Mouse (Mus musculus) midbrain, embryonic 13.5 days (tissue): ENCODE results near the gene Thoc7. TPM values are rescaled to one million over a fixed set of nuclear protein-coding genes. Genes with fewer than 3 reads are reported as not detected.
"Not testable (repeated sequence)": the region's sequence is repeated elsewhere in the genome, so short reads cannot be mapped to it uniquely, and the experiment has no call there.

Experiments
- ATAC-seq: fragments of 200-750 bp; cut with Nextera tagmentation; 2 replicates; pipeline ENCODE4 v1.8.0; 2017; ENCODE audit warnings: mild to moderate bottlenecking, moderate TSS enrichment, moderate library complexity
- H3K27ac ChIP-seq: fragments of 300-500 bp; sonication (generic); 2 replicates; pipeline ENCODE4 v1.5.1; 2015; ENCODE audit warnings: inconsistent platforms, mild to moderate bottlenecking, moderate library complexity
- H3K27me3 ChIP-seq: fragments of 300-500 bp; sonication (generic); 2 replicates; pipeline ENCODE4 v1.6.1; 2015; ENCODE audit warnings: mild to moderate bottlenecking, inconsistent platforms
- H3K36me3 ChIP-seq: fragments of 300-500 bp; sonication (generic); 2 replicates; pipeline ENCODE4 v1.6.1; 2015; ENCODE audit warnings: mild to moderate bottlenecking, inconsistent platforms
- H3K4me1 ChIP-seq: fragments of 300-500 bp; sonication (generic); replicated peaks from 2 replicates; pipeline ENCODE4 v1.6.1; 2015; ENCODE audit warnings: inconsistent platforms
- H3K4me2 ChIP-seq: fragments of 300-500 bp; sonication (generic); replicated peaks from 2 replicates; pipeline ENCODE4 v1.6.1; 2015; ENCODE audit warnings: moderate library complexity, mild to moderate bottlenecking, inconsistent platforms
- H3K4me3 ChIP-seq: fragments of 300-500 bp; sonication (generic); replicated peaks from 2 replicates; pipeline ENCODE4 v1.5.1; 2015; ENCODE audit warnings: mild to moderate bottlenecking, inconsistent platforms
- H3K9ac ChIP-seq: fragments of 300-500 bp; sonication (generic); replicated peaks from 2 replicates; pipeline ENCODE4 v1.6.1; 2015; ENCODE audit warnings: mild to moderate bottlenecking, inconsistent platforms
- H3K9me3 ChIP-seq: fragments of 300-500 bp; sonication (generic); 2 replicates; pipeline ENCODE4 v1.6.1; 2016; ENCODE audit warnings: mild to moderate bottlenecking, inconsistent platforms
- WGBS: fragments of 180-500 bp; shearing (Covaris S2); methylation state at CpG from one replicate; pipeline ENCODE4 v1.1.7; 2015; 5-methylcytosine and 5-hydroxymethylcytosine counted together
- polyA plus RNA-seq: library from polyadenylated mRNA; unstranded; fragments of >200 nt; fragmentation: Nextera tagmentation; extraction: Ambion mirVana; gene quantifications from 2 replicates; pipeline ENCODE4 v1.2.1, GENCODE M21; 2015

Gene Thoc7
- polyA plus RNA-seq, 1 experiment from 2014 or later, result 196 TPM

DNA sequence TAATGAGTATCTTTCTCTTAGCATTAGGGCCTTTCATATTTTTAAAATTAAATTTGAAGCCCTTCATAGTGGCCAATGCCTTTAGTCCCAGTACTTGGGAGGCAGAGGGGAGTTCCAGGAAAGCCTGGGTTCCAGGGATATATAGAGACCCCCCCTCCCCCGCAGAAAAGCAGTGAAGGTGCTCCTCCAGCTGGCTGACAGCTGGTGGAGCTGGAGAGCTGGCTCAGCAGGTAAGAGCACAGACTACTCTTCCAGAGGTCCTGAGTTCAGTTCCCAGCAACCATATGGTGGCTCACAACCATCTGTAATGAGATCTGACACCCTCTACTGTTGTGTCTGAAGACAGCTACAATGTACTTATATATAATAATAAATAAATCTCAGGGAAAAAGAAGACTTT lies 6.0 kb upstream of the Thoc7 start:
- Histone ChIP-seq H3K4me2 (no peak overlapping the region), H3K4me1 (no peaks in the 10 kb centered on the region), H3K27ac (no peak overlapping the region), H3K4me3 (no peak overlapping the region), H3K36me3 (no peaks in the 10 kb centered on the region), H3K27me3 (no peaks in the 10 kb centered on the region), H3K9ac (no peak overlapping the region), H3K9me3 (no peaks in the 10 kb centered on the region)
- no peak for ATAC-seq
- WGBS, result 48% methylated on average over 1 of the region's 1 CpGs

DNA sequence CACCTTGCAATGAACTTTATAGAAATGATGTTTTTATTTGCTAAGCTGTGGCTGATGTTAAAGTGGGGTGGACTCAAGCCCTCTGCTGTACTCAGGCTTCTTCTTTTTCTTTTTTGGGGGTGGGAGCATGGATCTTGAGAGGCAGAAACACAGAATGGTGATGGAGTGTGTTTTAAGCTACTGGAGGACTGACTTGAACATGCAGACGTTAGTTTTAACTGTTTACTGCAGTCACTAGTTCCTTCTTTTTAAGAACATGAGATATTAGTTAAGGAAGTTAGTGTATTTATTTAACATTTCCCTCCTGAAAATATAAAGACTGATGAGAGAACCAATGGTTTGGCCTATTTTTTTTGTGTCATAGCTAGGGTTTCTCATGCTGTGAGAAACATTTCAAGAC lies 1.9 kb upstream of the Thoc7 start:
- no peak for ATAC-seq
- H3K27ac ChIP-seq, result no peak overlapping the region
- peaks cover 21% of the 10 kb centered on the region for H3K4me1 ChIP-seq
- no peaks in the 10 kb centered on the region for H3K27me3 ChIP-seq
- 83% methylated on average over 1 of the region's 1 CpGs for WGBS
- H3K4me3 ChIP-seq, result no peak overlapping the region
- H3K9me3 ChIP-seq, result no peaks in the 10 kb centered on the region
- H3K36me3 ChIP-seq, result no peaks in the 10 kb centered on the region
- H3K4me2 ChIP-seq, result no peak overlapping the region
- no peak overlapping the region for H3K9ac ChIP-seq

DNA sequence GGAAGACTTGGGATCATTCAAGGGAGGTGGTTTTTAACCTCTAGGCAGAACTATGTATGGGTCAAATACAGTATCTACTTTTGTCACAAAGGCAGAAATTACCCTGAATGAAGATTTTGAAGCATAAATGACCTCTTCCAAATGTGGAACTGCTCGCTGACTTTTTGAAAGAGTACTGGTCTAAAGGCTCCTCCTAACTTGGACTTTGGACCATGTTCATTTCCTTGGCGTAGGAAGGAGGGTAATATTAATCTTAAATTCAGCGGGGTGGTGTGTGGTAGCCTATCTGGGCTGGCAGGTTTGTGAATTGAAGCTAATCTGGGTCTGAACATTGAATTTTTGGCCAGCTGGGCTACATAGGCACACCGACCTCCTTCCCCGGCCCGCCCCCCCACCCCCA lies 824 bp upstream of the Thoc7 start:
- ATAC-seq, result no peak
- Histone ChIP-seq H3K36me3 (no peaks in the 10 kb centered on the region), H3K4me3 (no peak overlapping the region), H3K9ac (no peak overlapping the region), H3K9me3 (no peaks in the 10 kb centered on the region), H3K4me1 (peaks cover 30% of the 10 kb centered on the region), H3K27ac (no peak overlapping the region), H3K27me3 (no peaks in the 10 kb centered on the region), H3K4me2 (no peak overlapping the region)
- WGBS, result 86% methylated on average over 6 of the region's 6 CpGs

DNA sequence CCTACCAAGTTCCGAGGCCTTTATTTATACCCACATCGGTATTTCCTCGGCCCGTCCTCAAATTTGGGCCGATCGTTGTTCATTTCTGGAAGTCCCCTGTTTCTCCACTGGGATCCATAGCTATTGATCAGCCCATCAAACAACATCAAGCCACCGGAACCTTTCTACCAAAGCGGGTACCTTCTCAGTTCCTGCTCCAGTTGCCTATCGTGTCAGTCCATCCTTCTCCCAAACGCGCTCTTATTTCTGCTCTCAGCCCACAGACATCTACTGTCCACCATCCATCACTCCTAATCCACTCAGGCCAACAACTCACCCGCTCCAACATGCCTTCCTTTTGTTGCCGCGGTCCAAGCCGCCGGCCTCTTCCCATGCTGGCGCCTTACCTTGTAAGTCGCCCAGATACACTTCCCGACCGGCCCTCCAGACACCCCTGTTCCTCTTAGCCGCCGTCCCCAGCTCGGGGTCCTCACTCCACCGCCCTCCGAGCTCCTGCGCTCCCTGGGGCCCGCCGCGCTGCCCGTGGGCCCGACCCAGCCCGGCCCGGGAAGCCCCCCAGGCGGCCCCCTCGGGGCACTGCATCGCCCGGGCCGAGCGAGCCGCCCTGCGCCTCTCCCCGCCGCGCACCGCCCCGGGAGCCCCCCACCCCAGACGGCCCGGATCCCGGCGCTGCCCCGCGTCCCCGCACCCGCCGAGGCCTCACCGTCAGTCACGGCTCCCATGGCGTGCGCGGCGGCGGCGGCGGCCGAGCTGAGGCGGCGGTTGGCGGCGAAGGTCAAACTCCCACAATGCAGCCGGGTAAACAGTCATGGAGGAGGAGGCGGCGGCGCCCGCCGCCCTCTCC lies 948 bp downstream of the Thoc7 start:
- Histone ChIP-seq H3K9ac (peak overlapping the region; percentile 97), H3K4me2 (peak overlapping the region; percentile 69), H3K27ac (peak overlapping the region; percentile 89), H3K36me3 (peaks cover 6% of the 10 kb centered on the region; the same call in 1 of the 2 replicates), H3K4me1 (peaks cover 30% of the 10 kb centered on the region), H3K9me3 (no peaks in the 10 kb centered on the region), H3K27me3 (no peaks in the 10 kb centered on the region), H3K4me3 (peak overlapping the region; percentile 90)
- ATAC-seq, result peak; percentile 91
- WGBS, result under 1% methylated on average over 67 of the region's 75 CpGs

DNA sequence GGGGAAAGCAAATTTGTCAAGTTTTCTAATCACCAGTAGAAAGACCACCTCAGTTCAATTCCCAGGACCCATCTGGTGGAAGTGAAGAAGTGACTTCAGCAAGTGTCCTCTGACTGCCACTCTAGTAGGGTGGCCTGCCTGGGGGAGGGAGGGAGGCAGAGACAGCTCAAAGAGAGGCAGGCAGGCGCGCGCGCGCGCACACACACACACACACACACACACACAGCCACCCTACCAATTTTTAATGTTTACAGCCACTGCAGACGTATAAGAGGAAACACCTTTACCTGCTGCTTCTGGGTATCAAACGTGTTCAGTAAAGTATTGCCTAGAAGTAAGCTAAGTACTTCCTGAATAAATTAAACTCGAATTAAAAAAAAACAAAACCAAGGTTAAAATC lies 1.6 kb downstream of the Thoc7 start:
- no peaks in the 10 kb centered on the region for H3K27me3 ChIP-seq
- peak overlapping the region; percentile 89 for H3K27ac ChIP-seq
- 0% methylated on average over 9 of the region's 9 CpGs for WGBS
- peak overlapping the region; percentile 90 for H3K4me3 ChIP-seq
- peak; percentile 57 for ATAC-seq
- H3K4me2 ChIP-seq, result peak overlapping the region; percentile 69
- peak overlapping the region; percentile 97 for H3K9ac ChIP-seq
- no peaks in the 10 kb centered on the region for H3K9me3 ChIP-seq
- peaks cover 11% of the 10 kb centered on the region; the same call in 1 of the 2 replicates for H3K36me3 ChIP-seq
- H3K4me1 ChIP-seq, result peaks cover 30% of the 10 kb centered on the region

DNA sequence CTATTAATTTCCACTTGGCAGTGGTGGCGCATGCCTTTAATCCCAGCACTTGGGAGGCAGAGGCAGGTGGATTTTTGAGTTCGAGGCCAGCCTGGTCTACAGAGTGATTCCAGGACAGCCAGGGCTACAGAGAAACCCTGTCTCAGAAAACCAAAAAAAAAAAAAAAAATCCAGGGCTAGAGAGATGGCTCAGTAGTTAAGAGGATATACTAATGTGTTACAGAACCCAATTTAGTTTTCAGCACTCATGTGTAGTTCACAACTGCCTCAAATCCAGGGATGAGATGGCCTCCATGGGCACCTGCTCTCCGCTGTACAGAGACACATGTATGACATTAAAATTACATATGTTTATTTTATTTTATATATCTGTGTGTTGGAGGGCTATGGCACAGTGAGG lies 9.5 kb downstream of the Thoc7 start:
- H3K9me3 ChIP-seq, H3K4me2 ChIP-seq, H3K4me1 ChIP-seq, H3K9ac ChIP-seq, H3K27me3 ChIP-seq, ATAC-seq, H3K27ac ChIP-seq, H3K4me3 ChIP-seq: not testable (repeated sequence)
- peaks cover 66% of the 10 kb centered on the region for H3K36me3 ChIP-seq
- 92% methylated on average over 3 of the region's 3 CpGs for WGBS

DNA sequence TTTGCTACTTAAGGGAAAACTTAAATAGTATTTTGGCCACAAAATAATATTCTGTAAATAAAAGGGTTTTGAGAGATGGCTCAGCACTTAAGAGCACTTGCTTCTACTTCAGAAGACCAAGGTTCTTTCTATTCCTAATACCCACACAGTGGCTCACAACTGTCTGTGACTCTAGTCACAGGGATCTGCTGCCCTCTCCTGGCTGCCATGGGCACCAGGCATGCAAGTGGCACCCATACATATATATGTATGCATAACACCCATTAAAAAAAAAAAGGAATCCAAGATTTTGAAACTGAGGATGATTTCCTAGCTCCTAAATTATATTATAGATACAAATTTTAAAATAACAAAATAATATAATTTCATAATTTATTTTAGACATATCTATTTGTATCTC lies 11.3 kb downstream of the Thoc7 start:
- H3K36me3 ChIP-seq, result peaks cover 57% of the 10 kb centered on the region
- H3K9me3 ChIP-seq, result no peaks in the 10 kb centered on the region
- H3K4me2 ChIP-seq, result no peak overlapping the region

DNA sequence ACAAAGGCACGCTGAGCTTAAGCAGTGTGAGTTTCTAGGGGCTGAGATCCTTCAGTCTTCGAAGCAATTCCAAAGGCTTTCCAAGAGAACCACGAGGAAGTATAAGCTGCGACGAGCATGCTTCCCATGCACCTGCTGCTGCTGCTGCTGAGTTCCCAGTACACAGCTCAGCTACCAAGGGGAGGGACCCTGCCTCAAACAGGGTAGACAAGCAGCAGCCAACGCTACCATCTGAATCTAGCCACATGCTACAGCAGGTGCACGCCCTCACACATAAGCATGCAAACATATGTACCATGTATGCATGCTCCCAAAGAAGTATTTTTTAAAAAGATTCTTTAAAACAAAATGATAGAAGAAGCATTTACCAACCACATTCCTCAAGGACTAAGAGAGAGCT lies 13.3 kb downstream of the Thoc7 start:
- no peaks in the 10 kb centered on the region for H3K9me3 ChIP-seq
- H3K9ac ChIP-seq, result no peak overlapping the region
- H3K36me3 ChIP-seq, result peaks cover 48% of the 10 kb centered on the region
- H3K4me2 ChIP-seq, result no peak overlapping the region
- 88% methylated on average over 7 of the region's 7 CpGs for WGBS
- H3K27me3 ChIP-seq, result no peaks in the 10 kb centered on the region
- H3K4me3 ChIP-seq, result no peak overlapping the region
- ATAC-seq, result peak; percentile 59; the same call in 1 of the 2 replicates
- H3K27ac ChIP-seq, result no peak overlapping the region
- H3K4me1 ChIP-seq, result no peaks in the 10 kb centered on the region

More for the DNA sequence above, 11.3 kb downstream of the Thoc7 start:
- Histone ChIP-seq H3K4me1 (no peaks in the 10 kb centered on the region), H3K27ac (no peak overlapping the region), H3K27me3 (no peaks in the 10 kb centered on the region), H3K4me3 (no peak overlapping the region), H3K9ac (no peak overlapping the region)
- peak; percentile 78; the same call in 1 of the 2 replicates for ATAC-seq

DNA sequence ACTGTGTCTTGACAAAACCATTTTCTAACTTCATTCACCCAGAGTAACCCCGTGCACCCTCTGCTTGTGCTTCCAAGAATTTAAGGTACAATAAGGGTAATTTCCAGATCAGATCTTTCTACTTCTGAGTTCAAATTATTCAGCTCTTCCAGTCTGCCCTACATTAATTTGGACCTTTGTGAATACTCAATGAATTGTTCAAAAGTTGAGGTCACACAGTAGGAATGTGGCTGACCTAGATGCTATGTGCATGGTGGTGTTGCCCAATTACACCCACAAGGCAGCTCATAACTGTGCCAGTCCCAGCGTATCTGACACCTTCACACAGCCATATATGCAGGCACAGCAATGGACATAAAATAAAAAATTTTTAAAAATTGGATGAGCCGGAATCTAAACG lies 17.0 kb downstream of the Thoc7 start:
- H3K36me3 ChIP-seq, result peaks cover 25% of the 10 kb centered on the region
- 93% methylated on average over 4 of the region's 4 CpGs for WGBS
- no peak overlapping the region for H3K4me2 ChIP-seq
- H3K9ac ChIP-seq, result no peak overlapping the region
- no peaks in the 10 kb centered on the region for H3K27me3 ChIP-seq
- H3K9me3 ChIP-seq, result no peaks in the 10 kb centered on the region
- no peaks in the 10 kb centered on the region for H3K4me1 ChIP-seq
- H3K4me3 ChIP-seq, result no peak overlapping the region
- no peak for ATAC-seq
- no peak overlapping the region for H3K27ac ChIP-seq

DNA sequence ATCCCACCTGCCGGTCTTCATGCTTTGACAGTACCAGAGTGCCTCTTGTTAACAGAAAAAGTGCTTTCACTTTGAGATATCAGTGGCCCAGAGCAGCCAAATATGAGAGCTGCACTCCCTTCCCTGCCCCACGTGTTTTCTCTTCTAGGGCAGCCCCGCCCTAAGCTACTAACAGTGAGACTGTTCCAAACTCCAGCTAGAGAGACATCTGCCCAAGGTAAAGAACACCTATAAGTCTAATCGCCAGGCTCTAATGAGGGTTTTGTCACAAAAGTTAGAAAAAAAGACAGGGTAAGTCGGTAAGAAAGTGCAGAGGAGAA lies 27.6 kb downstream of the Thoc7 start:
- H3K36me3 ChIP-seq, result no peaks in the 10 kb centered on the region
- ATAC-seq, result no peak
- 0 out of 2 replicates have a peak, but pooled peaks cover 8% of the 10 kb centered on the region for H3K9me3 ChIP-seq
- 52% methylated on average over 5 of the region's 5 CpGs for WGBS
- peaks cover 7% of the 10 kb centered on the region; the same call in 1 of the 2 replicates for H3K4me1 ChIP-seq
- no peak overlapping the region for H3K27ac ChIP-seq
- no peaks in the 10 kb centered on the region for H3K27me3 ChIP-seq
- peak overlapping the region; percentile 62; the same call in 1 of the 2 replicates for H3K4me2 ChIP-seq
- no peak overlapping the region for H3K9ac ChIP-seq
- no peak overlapping the region for H3K4me3 ChIP-seq

DNA sequence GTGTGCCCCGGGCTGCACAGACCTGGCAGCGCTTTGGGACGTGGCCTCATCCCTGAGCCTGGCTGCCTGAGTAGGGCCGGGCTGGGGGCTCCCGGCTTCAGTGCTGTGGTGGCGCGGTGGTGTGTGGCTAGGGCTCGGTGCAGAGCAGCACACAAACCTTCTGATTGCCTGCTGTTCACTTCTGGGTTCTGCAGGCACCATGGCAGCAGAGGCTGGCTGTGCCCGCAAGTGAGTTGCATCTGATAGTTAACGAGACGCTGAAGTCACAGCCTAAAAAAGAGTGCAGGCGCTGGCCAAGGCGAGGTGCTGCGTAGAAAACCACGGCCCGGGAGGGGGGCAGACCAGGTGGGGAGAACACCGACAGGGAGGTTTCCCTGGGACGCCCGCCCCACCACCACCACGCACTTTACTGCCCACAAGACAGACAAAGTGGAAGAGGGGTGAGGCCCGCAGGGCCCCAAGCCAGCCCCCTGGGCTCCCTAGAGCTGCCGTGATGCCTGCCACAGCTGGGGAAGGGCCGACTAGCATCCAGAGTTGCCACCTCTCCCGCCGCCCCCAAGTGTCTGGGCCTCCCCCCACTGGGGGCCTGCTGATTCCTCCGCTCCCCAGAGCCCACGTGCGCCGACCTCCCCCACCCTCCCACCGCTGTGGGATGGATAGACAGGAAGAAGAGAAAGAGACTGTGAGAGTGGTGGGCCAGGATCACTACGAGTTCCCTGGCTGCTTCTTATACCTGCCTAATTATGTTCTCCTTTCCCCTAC lies 28.2 kb downstream of the Thoc7 start:
- H3K4me2 ChIP-seq, result peak overlapping the region; percentile 62
- 0 out of 2 replicates have a peak, but pooled peaks cover 8% of the 10 kb centered on the region for H3K9me3 ChIP-seq

DNA sequence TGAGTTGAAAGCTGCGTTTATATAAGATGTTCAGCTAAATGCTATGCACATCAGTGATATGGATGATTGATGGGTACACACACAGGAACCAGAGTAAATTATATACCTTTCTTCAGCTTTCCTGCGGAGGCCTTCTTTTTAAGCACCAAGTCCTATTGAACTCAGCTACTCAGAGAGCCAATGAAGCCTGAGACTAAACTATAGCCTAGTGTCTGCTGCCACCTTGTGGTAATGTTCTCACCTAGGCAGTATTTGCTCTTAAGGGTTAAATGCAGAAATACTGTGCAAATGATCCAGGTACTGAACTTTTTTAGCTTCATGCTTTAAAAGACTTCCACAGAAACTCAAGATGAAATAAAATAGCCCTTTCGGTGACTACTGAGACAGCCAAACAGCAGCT lies 44.0 kb downstream of the Thoc7 start:
- H3K27me3 ChIP-seq, result no peaks in the 10 kb centered on the region
- ATAC-seq, result peak; percentile 88
- H3K4me2 ChIP-seq, result no peak overlapping the region
- no peaks in the 10 kb centered on the region for H3K36me3 ChIP-seq
- H3K4me1 ChIP-seq, result no peaks in the 10 kb centered on the region
- no peak overlapping the region for H3K27ac ChIP-seq
- no peak overlapping the region for H3K9ac ChIP-seq
- WGBS, result 40% methylated on average over 3 of the region's 3 CpGs
- H3K4me3 ChIP-seq, result no peak overlapping the region
- H3K9me3 ChIP-seq, result no peaks in the 10 kb centered on the region

More for the DNA sequence above, 28.2 kb downstream of the Thoc7 start:
- WGBS, result 30% methylated on average over 31 of the region's 31 CpGs
- ATAC-seq, result peak; percentile 86
- H3K27ac ChIP-seq, result no peak overlapping the region
- H3K27me3 ChIP-seq, result no peaks in the 10 kb centered on the region
- H3K4me1 ChIP-seq, result peaks cover 7% of the 10 kb centered on the region; the same call in 1 of the 2 replicates
- no peaks in the 10 kb centered on the region for H3K36me3 ChIP-seq
- H3K9ac ChIP-seq, result peak overlapping the region; percentile 52; the same call in 1 of the 2 replicates
- H3K4me3 ChIP-seq, result peak overlapping the region; percentile 34
